Mouse (Mus musculus) heart, embryonic 10.5 days (tissue): ENCODE results near the gene Ptprg. TPM values are rescaled to one million over a fixed set of nuclear protein-coding genes. Genes with fewer than 3 reads are reported as not detected.

Experiments used
- DNase-seq: peaks from one replicate; pipeline ENCODE4 v3.0.0-alpha.2; 2017; ENCODE audit warnings: low spot score
- H3K27ac ChIP-seq: fragments of 300-500 bp; sonication (generic); 2 replicates; pipeline ENCODE4 v1.5.1; 2016; ENCODE audit warnings: mild to moderate bottlenecking
- H3K27me3 ChIP-seq: fragments of 300-500 bp; sonication (generic); 2 replicates; pipeline ENCODE4 v1.6.1; 2016; ENCODE audit warnings: mild to moderate bottlenecking; ENCODE audit not compliant: poor library complexity, insufficient read depth, severe bottlenecking
- H3K36me3 ChIP-seq: fragments of 300-500 bp; sonication (generic); 2 replicates; pipeline ENCODE4 v1.6.1; 2016; ENCODE audit warnings: mild to moderate bottlenecking, moderate library complexity
- H3K4me1 ChIP-seq: fragments of 300-500 bp; sonication (generic); 2 replicates; pipeline ENCODE4 v1.6.1; 2016; ENCODE audit warnings: mild to moderate bottlenecking
- H3K4me3 ChIP-seq: fragments of 300-500 bp; sonication (generic); 2 replicates; pipeline ENCODE4 v1.5.1; 2016; ENCODE audit warnings: mild to moderate bottlenecking, moderate library complexity
- H3K9me3 ChIP-seq: fragments of 300-500 bp; sonication (generic); 2 replicates; pipeline ENCODE4 v1.6.1; 2016; ENCODE audit warnings: mild to moderate bottlenecking, moderate library complexity
- WGBS: fragments of 180-500 bp; shearing (Covaris S2); methylation state at CpG from one replicate; pipeline ENCODE4 v1.1.7; 2016; 5-methylcytosine and 5-hydroxymethylcytosine counted together
- polyA plus RNA-seq: library from polyadenylated mRNA; unstranded; fragments of >200 nt; fragmentation: Nextera tagmentation; extraction: Ambion mirVana; gene quantifications from 2 replicates; pipeline ENCODE4 v1.2.1, GENCODE M21; 2016

Ptprg gene
- polyA plus RNA-seq, 1 experiment from 2014 or later = 22.8 TPM

DNA sequence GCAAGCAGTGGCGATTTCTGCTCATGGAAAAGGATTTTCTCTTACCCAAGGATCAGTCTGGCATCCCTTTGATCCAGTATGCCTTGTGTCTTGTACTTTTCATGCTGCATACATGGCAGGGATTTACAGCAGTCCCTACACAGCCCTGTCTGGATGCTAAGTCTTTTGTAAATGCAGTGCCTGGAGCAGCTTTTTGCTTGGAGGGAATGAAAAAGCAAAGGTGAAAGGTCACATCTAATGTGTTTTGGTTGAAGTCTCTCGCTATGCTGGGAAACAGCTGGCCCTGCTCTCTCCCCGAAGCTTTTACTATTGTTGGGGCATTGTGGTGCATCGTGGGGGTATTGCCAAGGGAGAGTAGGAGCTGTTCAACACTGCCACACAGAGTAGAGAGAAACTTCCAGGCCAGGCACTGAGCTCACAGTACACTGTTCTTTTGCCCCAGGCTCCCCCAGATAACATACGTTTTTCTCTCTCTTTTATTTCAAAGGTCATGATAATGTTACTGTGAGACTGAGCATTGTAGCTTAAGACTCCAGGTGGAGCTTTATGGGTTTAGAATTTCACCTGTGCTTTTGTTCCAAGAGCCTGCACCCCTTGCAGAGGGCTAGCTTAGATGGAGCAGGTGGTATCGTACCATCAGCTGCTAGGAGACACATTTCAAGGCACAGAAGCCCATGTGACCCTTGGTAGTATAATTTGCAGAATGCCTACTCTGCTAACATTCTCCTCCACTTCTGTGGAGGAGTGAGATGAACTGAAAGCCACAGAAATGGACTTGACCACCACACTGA is 529.0 kb downstream of the Ptprg start:
- WGBS = 59% methylated on average over 6 of the region's 6 CpGs
- H3K4me1 ChIP-seq = peaks cover 17% of the 10 kb centered on the region

DNA sequence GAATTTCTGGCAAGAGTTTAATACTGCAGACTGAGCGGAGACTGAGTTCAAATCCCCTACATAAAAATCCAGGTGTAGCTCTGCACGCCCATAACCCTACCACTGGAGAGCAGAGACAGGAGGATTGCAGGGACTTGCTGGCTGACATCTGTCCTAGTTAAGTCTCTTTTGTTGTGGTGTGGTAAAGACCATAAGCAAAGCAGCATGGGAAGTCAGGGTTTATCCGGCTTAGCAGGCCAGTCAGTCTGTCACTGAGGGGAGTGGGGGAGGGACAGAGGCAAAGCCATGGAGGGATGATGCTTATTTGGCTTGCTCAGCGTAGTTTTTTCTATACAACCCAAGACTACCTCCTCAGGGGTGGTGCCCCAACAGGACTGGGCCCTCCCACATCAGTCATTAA is 530.7 kb downstream of the Ptprg start:
- Histone ChIP-seq H3K4me3 (no peak overlapping the region), H3K27ac (no peak overlapping the region), H3K4me1 (peaks cover 14% of the 10 kb centered on the region), H3K9me3 (no peaks in the 10 kb centered on the region), H3K27me3 (no peaks in the 10 kb centered on the region), H3K36me3 (no peaks in the 10 kb centered on the region)
- WGBS = 78% methylated on average over 4 of the region's 4 CpGs
- DNase-seq = no peak

More for the DNA sequence above, 529.0 kb downstream of the Ptprg start:
- H3K27ac ChIP-seq = no peak overlapping the region
- H3K36me3 ChIP-seq = no peaks in the 10 kb centered on the region
- no peaks in the 10 kb centered on the region for H3K27me3 ChIP-seq
- no peak overlapping the region for H3K4me3 ChIP-seq
- no peak for DNase-seq
- H3K9me3 ChIP-seq = no peaks in the 10 kb centered on the region

DNA sequence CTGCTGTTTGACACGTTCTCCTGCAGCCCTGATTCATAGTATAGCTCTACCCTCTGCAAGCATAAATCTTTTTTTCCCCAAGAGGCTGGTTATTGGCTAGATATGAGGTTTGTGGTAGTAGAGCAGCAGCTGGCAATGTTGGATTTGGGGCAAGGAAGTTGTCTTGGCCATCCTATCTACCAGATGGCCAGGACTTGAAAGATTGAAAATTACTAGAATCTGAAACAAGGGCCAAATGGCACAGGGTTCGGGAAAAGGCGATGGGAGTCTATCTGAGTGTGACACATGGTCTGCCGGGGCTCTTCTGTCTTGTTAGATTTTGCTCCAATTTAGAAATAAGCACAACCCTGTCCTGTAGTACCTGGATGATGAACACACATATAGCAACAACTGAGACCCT is 531.7 kb downstream of the Ptprg start:
- peaks cover 14% of the 10 kb centered on the region for H3K4me1 ChIP-seq
- DNase-seq = no peak
- H3K4me3 ChIP-seq = no peak overlapping the region
- H3K36me3 ChIP-seq = no peaks in the 10 kb centered on the region
- no peaks in the 10 kb centered on the region for H3K9me3 ChIP-seq
- no peak overlapping the region for H3K27ac ChIP-seq
- WGBS = 86% methylated on average over 4 of the region's 4 CpGs
- no peaks in the 10 kb centered on the region for H3K27me3 ChIP-seq

DNA sequence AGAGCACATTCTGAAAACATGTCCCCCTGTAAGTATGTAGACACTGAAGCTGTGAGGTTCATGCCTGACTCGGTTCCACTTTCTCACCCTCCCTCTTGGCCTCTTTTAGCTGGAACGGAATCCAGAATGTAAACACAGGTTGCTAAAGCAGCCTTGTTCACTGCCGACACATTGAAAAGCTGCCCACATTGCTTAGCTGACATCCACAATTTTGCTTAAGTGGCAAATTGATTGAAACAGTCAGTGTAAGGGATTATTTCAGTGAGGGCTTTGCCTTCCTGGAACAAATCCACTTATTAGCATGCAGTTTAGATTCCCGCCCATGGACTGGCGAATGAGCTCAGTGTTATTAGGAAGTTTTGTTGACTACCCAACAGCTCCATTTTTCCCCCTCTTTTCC is 532.8 kb downstream of the Ptprg start:
- no peak for DNase-seq
- Histone ChIP-seq H3K27me3 (no peaks in the 10 kb centered on the region), H3K9me3 (no peaks in the 10 kb centered on the region), H3K36me3 (no peaks in the 10 kb centered on the region), H3K27ac (no peak overlapping the region), H3K4me1 (peaks cover 14% of the 10 kb centered on the region), H3K4me3 (no peak overlapping the region)
- 62% methylated on average over 5 of the region's 5 CpGs for WGBS

DNA sequence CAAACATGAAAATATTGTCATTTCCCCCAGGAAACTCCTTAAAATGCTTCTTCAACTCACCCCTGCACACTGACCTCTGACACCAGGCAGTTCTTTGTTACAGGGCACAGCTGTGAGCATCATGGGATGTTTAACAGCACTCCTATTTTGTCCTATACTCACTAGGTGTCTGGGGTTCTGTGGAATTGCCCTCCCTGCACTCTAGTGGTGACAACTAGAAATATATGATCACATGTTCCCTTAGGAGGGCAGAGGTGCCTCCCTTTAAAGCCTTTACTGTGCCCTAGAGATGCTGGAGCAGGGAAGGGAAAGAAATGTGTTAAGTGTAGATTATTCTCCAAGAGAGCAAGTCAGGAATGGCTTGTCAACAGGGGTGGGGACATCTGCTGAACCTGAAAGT is 536.6 kb downstream of the Ptprg start:
- Histone ChIP-seq H3K4me3 (no peak overlapping the region), H3K9me3 (no peaks in the 10 kb centered on the region), H3K4me1 (peaks cover 14% of the 10 kb centered on the region), H3K27me3 (no peaks in the 10 kb centered on the region), H3K36me3 (no peaks in the 10 kb centered on the region), H3K27ac (no peak overlapping the region)
- no peak for DNase-seq

DNA sequence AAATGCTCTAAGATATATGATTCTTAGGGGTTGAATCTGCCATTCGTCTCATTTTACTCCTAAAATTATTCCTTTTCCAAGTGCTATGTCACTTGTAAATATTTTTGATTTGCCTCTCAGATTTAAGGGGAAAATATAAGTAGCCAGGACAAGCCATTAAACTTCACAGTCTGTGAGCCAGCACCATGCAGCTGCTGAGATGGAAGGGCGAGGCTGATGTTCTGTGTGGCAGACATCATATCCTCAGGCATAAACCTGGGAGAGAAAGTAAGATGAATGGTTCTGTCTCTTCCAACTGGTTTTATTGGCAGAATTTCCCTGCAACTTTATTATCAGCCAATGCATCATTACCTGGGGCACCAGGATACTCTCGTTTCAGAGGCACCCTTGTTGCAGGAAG is 538.4 kb downstream of the Ptprg start:
- 85% methylated on average over 3 of the region's 3 CpGs for WGBS
- DNase-seq = no peak
- Histone ChIP-seq H3K36me3 (no peaks in the 10 kb centered on the region), H3K27me3 (no peaks in the 10 kb centered on the region), H3K9me3 (no peaks in the 10 kb centered on the region), H3K4me3 (no peak overlapping the region), H3K27ac (no peak overlapping the region), H3K4me1 (peaks cover 2% of the 10 kb centered on the region)

DNA sequence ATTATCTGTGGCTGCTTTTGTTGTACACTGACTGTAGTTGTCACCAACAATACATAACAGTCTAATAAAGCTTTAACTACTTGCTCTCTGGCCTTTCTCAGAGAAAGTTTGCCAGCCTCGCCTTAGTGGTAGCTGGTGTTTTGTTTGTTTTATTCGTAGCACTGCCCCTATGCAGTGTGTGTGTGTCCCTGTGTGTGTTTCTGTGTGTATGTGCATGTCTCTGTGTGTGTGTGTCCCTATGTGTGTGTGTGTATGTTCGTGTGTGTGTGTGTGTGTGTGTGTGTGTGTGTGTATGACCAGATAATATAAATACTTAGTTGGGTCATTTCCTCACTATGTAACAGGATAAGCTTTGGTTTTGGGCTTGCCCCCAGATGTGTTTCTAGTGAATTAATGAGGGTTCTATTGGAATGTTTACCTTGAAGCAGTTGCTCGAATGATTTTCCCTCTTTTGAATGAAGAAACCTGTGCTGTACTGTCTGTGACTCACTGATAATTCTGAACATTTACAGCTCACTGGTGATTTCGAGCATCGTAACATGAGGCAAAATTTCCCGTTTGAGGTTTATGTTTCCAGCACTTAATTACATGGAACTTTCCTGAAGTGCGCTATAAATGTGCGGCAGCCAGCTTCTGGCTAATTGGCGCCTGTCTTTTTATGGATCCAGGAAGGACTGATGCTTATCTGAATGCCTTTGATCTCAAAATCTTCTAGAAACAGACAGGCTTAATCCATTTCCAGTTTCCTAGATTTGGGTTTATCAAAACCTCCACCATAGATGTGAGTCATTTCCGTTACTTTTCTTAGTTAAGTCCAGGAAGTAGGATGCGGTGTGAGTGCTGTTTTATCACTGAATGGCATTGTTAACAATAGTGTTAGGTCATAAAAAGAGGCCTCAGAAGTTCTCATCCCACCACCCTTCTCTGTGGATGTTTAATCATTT is 546.3 kb downstream of the Ptprg start:
- Histone ChIP-seq H3K4me3 (no peak overlapping the region), H3K27me3 (no peaks in the 10 kb centered on the region), H3K27ac (no peak overlapping the region), H3K4me1 (peaks cover 14% of the 10 kb centered on the region; the same call in 1 of the 2 replicates), H3K9me3 (no peaks in the 10 kb centered on the region), H3K36me3 (no peaks in the 10 kb centered on the region)
- no peak for DNase-seq
- 56% methylated on average over 12 of the region's 12 CpGs for WGBS

DNA sequence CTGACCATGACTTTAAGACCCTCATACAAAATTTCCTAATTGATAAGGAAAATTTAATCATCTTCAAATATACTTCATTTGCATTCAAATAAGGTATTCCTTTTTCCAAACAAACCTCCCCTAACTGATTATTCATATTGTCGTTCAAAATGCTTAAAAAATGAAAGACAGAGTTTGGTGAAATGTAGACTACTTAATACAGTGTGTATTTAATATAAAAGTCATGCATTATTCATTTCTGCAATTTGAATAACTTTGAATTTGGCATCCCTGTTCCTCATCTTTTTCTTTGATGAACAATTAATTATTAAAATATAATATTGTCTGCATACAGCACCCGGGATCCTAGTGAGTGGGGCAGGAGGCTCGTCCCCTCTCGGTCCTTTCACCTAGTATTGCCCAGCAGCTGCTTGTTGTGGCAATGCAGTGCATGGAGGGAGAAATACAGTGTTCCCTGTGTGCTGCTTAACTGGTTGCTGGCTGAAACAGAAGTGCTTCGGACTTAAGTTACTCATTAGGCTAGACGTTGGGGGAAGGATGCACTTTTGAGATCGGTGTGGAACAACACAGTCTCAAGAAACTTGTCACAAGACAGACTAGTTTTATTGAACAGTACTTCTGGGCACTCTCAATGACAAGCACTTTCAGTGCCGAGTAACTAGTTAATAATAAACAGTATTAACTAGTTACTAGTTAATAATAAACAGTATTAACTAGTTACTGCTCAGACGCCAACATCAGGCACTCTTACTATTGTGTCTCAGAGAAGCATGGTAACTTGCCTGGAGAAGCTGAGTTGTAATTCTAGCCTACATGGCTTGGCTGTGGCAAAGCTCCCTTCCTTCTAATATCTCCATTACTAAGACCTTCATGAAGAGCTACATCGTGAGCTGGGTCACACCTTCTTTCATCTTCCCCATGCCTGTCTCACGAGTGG is 549.3 kb downstream of the Ptprg start:
- Histone ChIP-seq H3K9me3 (no peaks in the 10 kb centered on the region), H3K4me3 (no peak overlapping the region), H3K36me3 (no peaks in the 10 kb centered on the region), H3K4me1 (peaks cover 14% of the 10 kb centered on the region; the same call in 1 of the 2 replicates), H3K27me3 (no peaks in the 10 kb centered on the region), H3K27ac (no peak overlapping the region)
- DNase-seq = no peak
- WGBS = 83% methylated on average over 11 of the region's 11 CpGs

DNA sequence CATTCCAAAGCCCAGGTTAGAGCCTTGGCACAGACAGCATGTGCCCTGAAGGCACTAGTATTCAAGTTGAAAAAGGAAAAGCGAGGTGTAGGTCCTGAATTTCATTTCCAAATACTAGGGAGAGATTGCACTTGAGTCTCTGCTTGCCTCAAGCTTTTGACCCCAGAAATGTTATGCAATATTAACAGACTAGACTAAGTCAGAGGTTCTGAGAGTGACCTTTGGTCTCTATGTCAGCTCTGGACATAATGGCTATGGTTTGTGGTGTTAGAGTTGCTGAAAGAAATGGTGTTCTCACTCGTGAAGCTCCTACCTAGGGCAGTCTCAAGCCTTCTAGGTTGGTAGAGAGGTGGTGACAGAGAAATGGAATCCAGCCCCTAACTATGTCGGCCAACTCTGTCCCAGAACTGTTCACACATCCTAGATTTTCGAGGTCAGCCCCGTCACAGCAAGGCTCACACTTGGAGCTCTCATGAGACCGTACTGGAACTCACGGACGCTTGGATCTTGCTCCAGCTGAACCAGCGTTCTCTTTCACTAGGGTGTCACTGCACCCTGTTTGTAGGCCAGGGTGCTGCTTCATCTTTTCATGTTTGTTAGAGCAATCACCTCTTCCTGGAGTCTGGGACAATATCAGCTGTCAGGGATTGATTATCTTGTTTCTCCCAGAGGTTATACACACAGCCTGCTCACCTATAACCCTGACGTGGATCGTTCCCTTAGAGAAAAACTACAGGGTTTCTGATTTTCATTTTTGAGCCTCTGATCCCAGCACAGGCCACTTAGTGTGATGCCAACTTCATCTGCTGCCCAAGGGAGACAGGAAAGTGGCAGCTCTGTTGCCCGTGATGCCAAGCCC is 551.2 kb downstream of the Ptprg start:
- WGBS = 60% methylated on average over 12 of the region's 12 CpGs
- H3K27me3 ChIP-seq = no peaks in the 10 kb centered on the region
- H3K27ac ChIP-seq = no peak overlapping the region
- peaks cover 8% of the 10 kb centered on the region; the same call in 1 of the 2 replicates for H3K4me1 ChIP-seq
- no peak overlapping the region for H3K4me3 ChIP-seq
- H3K9me3 ChIP-seq = no peaks in the 10 kb centered on the region
- H3K36me3 ChIP-seq = no peaks in the 10 kb centered on the region
- no peak for DNase-seq

DNA sequence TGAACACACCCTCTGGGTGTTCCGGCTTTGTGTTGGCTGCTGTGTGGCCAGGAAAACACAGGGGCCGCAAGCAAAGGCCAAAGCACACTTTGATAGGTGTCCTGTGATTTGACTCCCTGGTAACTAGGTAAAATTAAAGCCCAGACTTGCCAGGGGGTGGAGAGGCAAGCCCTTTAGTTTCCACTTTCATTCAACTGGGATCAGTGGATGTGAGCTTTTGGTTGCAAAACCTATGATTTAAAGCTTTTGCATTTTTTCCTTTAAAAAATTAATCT is 551.8 kb downstream of the Ptprg start:
- Histone ChIP-seq H3K4me1 (peaks cover 7% of the 10 kb centered on the region; the same call in 1 of the 2 replicates), H3K9me3 (no peaks in the 10 kb centered on the region), H3K27me3 (no peaks in the 10 kb centered on the region), H3K27ac (no peak overlapping the region), H3K36me3 (no peaks in the 10 kb centered on the region), H3K4me3 (no peak overlapping the region)
- DNase-seq = no peak
- 80% methylated on average over 2 of the region's 2 CpGs for whole genome bisulfite sequencing

DNA sequence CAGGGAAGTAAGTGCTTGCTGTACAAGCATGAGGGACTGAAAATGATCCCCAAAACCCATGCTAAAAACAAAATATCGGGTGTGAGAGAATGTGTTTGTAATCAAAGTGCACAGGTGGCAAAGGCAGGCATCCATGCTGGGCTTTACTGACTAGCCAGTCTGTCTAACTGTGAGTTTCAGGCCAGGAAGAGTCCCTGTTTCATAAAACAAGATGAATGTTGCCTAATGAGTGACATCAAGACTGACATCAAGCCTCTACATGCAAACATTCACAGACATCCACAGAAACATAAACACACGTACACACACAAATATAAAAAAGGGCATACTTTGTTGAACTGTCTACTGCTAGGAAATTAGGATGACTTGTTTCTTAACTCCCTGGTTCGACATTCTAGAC is 552.3 kb downstream of the Ptprg start:
- no peak for DNase-seq
- no peaks in the 10 kb centered on the region for H3K9me3 ChIP-seq
- no peaks in the 10 kb centered on the region for H3K27me3 ChIP-seq
- 83% methylated on average over 3 of the region's 3 CpGs for WGBS
- peaks cover 2% of the 10 kb centered on the region; the same call in 1 of the 2 replicates for H3K4me1 ChIP-seq
- no peaks in the 10 kb centered on the region for H3K36me3 ChIP-seq
- no peak overlapping the region for H3K27ac ChIP-seq
- H3K4me3 ChIP-seq = no peak overlapping the region

DNA sequence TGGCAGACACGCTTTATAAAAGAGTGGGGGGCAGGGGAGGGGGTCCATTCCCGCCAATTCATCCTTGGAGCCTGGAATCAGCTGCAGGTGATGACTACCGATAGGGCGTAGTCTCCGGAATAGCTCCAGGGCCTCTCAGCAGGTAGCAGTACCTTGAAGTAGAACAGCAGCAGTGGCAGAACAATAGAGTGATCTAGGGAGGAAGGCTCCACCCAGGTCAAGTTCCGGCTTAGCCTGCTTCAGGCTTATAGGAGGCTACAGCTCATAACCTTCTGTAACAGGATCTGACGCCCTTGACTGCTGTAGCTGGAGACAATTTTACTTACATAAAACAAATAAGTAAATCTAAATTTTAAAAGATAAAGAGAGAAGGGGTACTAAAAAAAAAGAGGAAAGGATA is 554.1 kb downstream of the Ptprg start:
- Histone ChIP-seq H3K9me3 (no peaks in the 10 kb centered on the region), H3K27ac (no peak overlapping the region), H3K4me1 (peaks cover 15% of the 10 kb centered on the region), H3K27me3 (no peaks in the 10 kb centered on the region), H3K4me3 (no peak overlapping the region), H3K36me3 (no peaks in the 10 kb centered on the region)
- no peak for DNase-seq
- 63% methylated on average over 7 of the region's 7 CpGs for WGBS
